Mouse (Mus musculus): ENCODE measurements at regions not wholly inside any gene's neighbourhood (a gene's known extent, or its start where the extent isn't known, plus 50 kb on each side); places are given as distances from the start of the nearest gene placed in this dataset.

DNA sequence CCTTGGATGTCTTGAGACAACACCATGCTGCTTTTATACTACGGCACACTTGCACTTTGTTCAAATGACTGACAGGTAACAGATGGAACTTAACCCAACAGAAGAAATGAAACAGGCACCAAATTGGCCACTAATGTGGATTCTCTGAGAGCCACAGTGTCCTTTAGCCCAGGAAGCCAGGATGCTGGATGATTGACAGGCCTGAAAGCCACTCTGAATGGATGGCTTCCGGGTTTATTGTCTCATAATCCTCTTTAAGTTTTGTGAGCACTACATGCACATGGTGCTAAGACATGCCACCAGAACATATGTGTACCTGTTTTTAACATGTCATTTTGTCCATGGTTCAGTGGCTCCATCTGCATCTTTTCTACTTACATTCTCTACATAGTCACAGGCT is 152.7 kb downstream of the Drd1 start:
- DNase-seq (ENCODE audit: low read depth, low spot score) = no peak

GRCm38 (mm10) chr13:53900406-53901025 is 155.0 kb downstream of the Drd1 start:
- DNase-seq (ENCODE audit: low read depth, low spot score) = no peak

DNA sequence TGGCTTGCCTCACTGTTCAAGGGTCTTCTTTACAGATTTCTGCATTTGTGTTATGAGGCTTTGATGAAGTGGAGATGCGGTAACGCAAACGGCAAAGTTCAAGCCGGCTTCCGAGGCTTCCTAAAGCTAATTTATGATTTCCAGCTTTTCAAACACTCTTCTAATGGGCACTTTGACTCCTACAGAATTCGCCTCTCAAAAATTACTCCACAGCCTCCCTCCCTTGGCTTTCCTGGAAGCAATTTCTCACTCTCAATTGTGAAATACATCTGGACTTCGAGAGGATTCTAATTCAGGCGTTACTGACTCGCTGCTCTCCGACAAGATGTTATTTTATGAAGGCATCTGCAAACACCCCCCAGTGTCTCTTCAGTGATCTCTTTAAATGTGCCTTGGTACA is 157.2 kb downstream of the Drd1 start:
- DNase-seq (ENCODE audit: low read depth, low spot score) = no peak

- DNase-seq (ENCODE audit: low read depth, low spot score) = no peak
Measured at GRCm38 (mm10) chr13:53897176-53897575, 158.3 kb downstream of the Drd1 start.

GRCm38 (mm10) chr13:53888411-53888810 is 167.1 kb downstream of the Drd1 start:
- no peak for DNase-seq (ENCODE audit: low read depth, low spot score)

- DNase-seq (ENCODE audit: low read depth, low spot score) = no peak
Measured at GRCm38 (mm10) chr13:53885756-53886155, 169.7 kb downstream of the Drd1 start.

GRCm38 (mm10) chr13:53883206-53883605 is 172.3 kb downstream of the Drd1 start:
- no peak for DNase-seq (ENCODE audit: low read depth, low spot score)

DNA sequence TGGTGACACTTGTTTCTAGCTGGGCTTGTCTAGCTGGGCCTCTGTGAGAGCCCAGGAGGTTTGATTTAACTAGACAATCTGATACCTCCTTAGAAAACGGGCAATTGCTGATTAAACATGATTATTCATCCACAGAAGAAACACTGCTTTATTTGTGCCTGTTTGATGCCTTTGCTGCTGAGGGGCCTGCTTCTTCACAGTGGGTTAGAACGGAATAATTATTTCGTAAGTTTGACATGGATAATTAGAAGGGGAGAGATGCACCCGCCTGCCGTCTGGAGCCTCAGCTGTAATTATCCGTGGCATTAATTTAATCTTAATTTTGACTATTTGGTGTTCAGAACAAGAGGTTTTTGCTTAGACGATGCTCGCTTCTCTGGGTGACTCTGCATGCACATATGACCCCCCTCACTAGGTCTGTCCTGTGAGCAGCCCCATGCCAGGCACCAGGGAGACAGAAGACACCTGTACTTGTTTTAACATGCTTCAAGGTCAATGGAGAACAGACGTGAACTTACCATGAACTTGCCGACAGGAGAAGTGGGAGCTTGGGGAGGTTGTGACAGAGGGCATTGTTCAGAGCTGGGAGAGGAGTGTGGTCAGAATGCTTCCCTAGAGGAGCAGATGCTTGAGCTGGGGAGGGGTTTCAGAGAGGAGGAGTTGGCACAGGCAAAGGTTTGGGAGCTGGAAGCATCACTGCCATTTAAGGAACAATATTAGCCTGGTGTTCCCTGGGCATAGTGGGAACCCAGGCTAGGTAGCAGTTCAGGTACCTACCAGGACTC is 174.8 kb downstream of the Drd1 start:
- no peak for DNase-seq (ENCODE audit: low read depth, low spot score)

- no peak for DNase-seq (ENCODE audit: low read depth, low spot score)
Measured at GRCm38 (mm10) chr13:53875546-53875945, 180.0 kb downstream of the Drd1 start.

GRCm38 (mm10) chr13:53865323-53865722 is 190.2 kb downstream of the Drd1 start:
- DNase-seq (ENCODE audit: low read depth, low spot score) = no peak

GRCm38 (mm10) chr13:53862336-53862735 is 193.2 kb downstream of the Drd1 start:
- DNase-seq (ENCODE audit: low read depth, low spot score) = no peak

DNA sequence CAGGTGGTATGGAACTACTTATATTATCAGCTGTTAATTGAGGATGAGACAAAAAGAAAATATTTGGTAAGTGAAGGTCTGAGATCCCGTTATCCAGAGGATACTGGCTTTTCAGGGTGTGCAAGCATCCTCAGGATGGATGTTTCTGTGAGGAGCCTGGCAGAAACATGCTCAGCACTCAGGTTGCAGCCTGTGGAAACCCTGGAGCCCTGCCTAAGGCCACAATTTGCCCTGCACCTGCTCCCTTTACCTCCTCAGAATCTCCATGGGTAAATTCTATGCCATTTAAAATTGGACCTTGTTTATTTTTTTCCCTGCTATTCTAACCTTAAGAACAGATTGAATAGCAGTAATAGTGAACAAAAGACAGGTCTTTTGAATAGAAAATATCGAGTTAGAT is 201.3 kb downstream of the Drd1 start:
- DNase-seq (ENCODE audit: low read depth, low spot score) = no peak

DNA sequence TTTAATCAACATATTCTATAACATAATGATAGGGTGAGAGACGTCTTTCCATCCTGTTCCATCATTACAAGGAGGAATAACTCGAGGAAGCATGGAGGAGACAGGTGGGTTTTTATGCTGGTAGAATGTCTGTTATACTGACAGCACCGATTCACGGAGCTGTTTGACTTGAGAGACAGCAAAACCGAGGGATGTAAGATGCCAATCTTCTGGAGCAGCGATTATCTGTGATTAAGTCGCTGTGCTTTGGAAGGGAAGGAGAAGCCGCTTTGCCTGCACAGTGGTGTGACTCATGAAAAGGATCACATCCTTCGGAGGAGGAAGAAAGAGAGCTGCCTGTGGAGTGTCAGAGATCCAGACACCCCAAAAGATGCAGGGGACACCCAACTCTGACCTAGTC is 205.4 kb downstream of the Drd1 start:
- DNase-seq (ENCODE audit: low read depth, low spot score) = no peak

GRCm38 (mm10) chr13:53846221-53846620 is 209.3 kb downstream of the Drd1 start:
- no peak for DNase-seq (ENCODE audit: low read depth, low spot score)

DNA sequence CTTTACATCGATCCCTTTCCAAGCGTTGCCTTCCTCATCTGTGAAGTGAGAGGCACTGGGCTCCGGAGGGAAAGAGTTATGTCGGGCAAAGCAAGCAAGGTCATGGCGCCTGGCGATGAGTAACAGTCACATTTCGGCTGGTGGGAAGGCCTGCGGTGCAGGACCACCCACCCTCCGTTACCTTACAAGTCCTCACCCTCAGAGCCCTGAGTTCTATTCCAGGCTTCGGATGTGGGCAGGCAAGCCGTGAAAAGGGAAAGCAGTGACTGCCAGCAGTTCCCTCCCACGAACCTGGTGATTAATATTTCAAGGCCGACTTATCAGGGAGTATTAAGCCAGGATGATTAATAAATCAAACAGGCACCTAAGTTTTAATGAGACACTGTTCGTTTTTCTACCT is 209.7 kb downstream of the Drd1 start:
- no peak for DNase-seq (ENCODE audit: low read depth, low spot score)

- DNase-seq (ENCODE audit: low read depth, low spot score) = no peak
Measured at GRCm38 (mm10) chr13:53825957-53826580, 229.4 kb downstream of the Drd1 start.

- DNase-seq (ENCODE audit: low read depth, low spot score) = no peak
Measured at GRCm38 (mm10) chr13:53822061-53822460, 233.4 kb downstream of the Drd1 start.

GRCm38 (mm10) chr13:53815629-53816028 is 239.9 kb downstream of the Drd1 start:
- no peak for DNase-seq (ENCODE audit: low read depth, low spot score)

- no peak for DNase-seq (ENCODE audit: low read depth, low spot score)
Measured at GRCm38 (mm10) chr13:53814088-53814487, 241.4 kb downstream of the Drd1 start.

GRCm38 (mm10) chr13:53811862-53812261 is 243.6 kb downstream of the Drd1 start:
- no peak for DNase-seq (ENCODE audit: low read depth, low spot score)

- no peak for DNase-seq (ENCODE audit: low read depth, low spot score)
Measured at GRCm38 (mm10) chr13:53811151-53811550, 244.4 kb downstream of the Drd1 start.

DNA sequence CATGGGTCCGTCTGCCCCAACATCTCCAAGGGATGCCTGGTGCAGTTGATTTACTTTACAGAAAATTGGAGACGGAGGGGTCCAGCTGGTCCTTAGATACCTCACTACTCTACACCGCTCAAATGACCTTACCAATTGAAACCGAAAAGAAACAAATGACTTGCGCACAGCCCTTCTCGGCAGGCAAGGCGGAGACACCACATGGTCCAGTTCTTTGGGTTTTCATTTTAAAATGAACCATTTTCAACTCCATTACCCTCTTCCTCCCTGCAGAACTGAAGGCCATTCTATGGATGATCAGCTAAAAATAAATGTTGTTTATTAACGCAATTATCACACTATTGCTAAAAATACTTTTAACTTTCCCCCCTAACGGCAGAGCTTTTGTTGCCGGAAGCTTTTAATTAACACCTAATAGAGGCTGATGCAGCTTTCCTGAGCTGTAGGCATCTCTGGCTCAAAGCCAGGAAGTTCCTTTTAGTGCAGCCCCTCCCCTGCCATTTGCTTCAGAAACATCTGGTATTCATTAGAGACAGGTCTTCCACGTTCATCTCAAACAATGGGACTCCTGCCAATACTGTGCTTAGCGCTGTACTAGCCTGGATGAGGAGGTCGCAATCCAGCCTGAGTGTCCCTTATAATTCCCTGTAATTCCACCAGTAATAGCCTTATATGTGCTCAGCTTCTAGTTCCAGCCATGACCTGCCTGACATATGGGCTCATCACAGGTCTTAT is 247.5 kb downstream of the Drd1 start:
- peak; percentile 59 for DNase-seq (ENCODE audit: low read depth, low spot score)

Measured in retina, postnatal 7 days (tissue).